Mouse (Mus musculus): ENCODE data around the gene Efna2.
A peak's percentile ranks its signal among the peaks of the same experiment; 100 is the strongest.
"Not testable (repeated sequence)": the region's sequence is repeated elsewhere in the genome, so short reads cannot be mapped to it uniquely, and the experiment has no call there.

Gene Efna2

DNA sequence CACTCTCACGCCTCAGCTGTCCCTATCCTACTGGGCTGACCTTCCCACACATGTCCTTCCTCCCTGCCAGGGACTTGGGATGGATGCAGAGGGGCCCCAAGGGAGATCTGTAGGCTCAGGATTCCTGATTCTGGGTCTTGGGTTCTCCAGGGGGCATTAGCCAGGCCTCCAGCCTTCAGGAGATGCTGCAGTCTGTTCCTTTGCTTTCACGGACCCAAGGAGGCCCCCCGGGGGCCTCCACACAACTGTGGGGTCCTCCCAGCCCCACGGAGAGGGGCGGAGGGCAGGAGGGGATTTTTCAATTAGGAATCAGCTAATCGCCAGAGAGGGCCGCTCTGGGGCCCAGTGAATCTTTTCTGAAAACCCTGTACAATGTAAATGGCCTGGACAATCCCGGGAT lies 15.2 kb downstream of the Efna2 start:
- no peak for DNase-seq

DNA sequence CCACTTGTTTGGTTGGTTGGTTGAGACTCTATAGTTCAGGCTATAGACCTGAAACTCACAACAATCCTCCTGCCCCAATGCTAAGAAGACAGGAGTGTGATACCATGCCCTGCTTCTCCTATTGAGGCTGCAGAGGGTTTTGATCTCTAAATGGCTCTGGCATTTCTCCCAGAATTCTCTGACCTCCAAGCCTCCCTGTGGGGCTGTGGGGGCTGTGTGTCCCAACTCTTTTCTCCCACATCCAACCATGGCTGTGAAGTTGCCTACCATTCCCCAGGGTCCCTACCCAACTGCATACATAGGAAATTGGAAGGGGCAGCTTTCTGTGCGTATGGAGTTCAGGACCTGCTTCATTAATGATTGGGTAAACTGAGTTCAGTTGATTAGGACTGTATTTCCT lies 16.9 kb downstream of the Efna2 start:
- no peak for DNase-seq

DNA sequence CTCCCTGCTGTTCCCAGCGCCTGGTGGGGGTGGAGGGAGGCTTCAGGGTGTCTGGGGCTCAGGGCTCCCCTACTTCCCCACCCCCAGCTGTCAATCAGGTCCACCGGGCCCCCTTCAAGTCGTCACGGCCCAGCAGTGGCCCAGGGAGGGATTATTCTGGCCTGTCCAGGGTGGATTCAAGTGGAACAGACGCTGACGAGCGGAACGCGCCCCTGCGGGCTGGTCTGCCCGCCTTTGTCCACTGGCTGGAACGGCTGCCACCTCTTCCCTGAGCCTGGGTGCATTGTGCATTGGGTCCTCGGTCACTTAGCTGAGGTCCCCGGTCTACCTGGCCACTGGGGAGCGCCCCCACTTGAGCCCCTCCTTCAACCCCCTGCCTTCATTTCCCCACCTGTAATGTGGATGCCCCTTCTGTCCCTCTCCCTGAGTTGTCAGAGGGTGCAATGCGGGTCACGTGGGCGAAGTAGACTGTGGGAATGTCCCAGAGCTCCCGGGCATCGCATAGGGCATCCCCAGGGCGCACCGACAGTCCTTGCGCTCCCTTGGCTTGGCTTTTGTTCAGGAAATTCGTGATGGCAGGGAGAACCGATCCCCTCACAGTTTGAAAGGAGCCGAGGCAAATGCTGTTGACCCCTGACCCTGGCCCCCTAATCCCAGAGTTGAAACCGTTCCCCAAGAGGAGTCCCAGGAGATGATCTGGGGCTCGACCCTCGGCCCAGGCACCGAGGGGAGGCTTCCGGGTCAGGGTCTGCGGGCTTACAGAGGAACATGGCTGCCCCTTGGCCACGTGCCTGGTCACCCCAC lies 17.7 kb downstream of the Efna2 start:
- no peak for DNase-seq

DNA sequence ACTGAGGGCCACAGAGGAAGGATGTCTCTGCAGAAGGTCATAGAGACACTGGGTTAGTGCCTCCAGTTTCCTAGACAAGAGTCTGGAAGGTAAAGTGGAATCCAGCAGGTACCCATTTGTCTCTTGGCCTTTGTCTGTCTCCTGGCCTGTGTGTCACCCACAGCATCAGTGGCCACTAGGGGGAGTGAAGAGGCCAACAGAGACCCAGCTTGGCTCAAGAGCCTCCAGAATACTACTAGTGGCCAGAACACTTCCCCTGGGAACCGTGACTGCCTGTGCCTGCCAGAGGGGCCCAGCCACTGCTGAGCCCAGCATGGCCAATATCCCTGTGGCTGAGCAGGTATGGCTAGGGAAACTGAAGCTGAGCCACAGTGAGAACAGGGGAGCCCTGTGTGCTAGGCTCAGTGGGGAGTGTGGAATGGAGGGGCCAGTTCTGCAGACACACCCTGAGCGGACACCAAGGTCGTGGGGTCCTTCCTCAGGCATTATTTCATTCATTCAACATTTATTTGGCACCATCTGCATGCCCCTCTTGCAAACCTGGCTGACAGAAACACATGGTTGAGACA lies 20.2 kb downstream of the Efna2 start:
- peak; percentile 93 for DNase-seq

DNA sequence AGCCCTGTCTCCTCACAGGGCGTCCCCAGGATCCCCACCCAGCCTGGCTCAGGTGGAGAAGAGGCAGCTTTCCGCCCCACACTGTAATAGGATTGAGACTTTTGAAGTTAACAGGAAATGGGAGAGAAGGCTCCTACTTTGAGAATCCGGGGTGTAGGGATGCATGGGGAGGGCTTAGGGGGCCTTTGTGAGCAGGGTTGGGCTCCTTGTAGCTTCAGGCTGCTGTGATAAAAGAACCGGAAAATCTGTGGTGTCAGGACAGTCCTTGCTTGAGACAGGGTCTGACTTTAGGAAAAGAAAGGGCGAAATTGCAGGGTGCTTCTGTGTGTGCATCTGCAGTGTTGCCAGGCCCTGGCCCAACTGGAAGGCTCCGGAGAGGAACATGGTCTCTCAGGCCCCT lies 21.2 kb downstream of the Efna2 start:
- DNase-seq: no peak

DNA sequence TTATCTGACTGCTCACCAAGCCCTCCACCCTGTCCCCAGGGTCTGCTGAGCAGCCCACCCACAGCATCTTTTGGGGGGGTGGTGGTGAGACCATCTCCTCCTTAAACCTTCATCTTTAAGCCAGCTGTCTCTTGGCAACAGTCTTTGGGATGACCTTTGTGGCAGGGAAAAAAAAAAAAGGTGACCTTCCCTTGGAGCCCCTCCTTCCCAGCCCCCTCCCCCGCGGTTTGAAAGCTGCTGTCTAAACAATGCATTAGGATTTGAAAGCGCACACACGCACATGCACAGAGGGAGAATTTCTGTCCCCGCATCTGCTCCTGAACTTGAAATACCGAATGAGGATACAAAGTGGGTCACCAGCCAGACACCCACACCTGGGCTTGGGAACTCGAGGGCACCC lies 24.8 kb downstream of the Efna2 start:
- no peak for DNase-seq

DNA sequence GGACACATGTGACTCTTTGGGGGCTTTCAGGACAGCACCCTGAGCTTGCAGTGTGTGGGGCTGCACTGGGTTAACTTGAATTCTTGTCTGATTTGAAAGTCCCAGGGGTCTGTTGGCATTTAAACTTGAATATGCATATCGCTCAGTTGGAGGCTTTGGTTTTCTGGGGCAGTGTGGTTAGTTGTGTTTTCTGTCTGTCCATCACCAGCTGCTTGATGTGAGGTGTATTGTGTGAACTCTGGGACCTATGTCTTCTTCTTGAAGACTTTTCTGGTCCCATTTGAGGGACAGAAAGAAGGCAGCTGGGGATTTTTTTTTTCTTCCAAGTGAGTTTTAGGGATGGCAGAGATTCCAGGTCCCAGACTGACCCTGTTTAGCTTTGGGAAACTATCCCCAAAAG lies 27.9 kb downstream of the Efna2 start:
- no peak for DNase-seq

DNA sequence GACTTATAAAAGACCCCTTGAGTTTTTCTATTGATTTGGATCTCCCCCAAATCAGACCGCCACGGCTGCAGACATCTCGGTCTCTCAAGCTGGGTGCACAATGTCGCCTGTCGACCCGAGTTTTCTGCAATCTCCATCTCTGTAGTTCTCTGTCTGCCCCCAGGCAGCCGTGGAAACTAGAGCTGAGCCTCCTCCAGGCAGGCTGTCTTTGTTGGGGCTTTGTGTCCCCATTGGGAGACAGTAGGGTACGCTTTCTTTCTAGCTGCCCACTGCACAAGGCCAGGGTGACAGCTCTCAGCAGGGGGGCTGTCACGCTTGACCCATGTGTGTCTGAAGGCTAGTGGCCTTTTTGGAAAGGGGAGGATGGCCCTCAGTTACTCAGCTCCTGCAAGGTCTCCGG lies 28.4 kb downstream of the Efna2 start:
- no peak for DNase-seq

DNA sequence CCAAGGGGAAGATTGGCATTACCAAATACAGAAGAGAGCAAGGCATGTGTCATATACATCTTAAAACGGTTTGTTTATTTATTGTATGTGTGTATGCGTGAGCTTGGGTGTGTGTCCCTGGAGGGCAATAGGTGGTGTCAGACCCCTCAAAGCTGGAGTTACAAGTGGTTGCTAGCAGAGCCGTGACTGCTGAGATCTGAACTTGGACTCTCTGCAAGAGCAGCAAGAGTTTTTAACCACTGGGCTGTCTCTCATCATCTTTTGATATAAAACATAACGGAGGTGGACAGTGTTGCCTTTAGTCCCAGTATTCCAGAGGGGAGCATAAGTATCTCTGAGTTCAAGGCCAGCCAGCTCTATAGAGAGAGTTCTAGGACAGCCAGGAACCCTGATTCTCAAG lies 29.0 kb downstream of the Efna2 start:
- DNase-seq: no peak

DNA sequence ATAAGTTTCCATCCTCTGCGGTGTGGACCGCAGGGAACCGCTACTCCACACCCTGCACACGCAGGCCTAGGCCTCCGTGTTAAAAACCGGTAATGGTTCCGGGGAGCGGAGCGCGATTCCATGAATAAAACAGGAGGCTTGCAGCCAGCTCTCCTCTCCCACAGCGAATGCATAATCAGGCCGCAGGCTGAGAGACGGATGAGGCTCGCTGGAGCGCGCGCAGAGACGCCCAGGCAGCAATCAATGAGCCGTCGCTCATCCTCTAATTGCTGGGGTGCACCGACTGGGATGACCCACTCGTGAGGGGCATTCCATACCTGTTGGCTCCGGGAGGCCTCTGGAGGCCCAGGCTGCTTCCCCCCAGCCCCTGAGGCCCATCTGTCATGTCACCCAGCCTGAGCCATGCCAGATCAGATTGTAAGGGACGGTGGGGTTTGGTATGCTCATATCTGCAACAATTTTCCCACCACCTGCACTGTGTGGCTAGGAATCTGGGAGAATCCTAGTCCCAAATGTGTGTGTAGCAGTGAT lies 29.6 kb downstream of the Efna2 start:
- DNase-seq: no peak

DNA sequence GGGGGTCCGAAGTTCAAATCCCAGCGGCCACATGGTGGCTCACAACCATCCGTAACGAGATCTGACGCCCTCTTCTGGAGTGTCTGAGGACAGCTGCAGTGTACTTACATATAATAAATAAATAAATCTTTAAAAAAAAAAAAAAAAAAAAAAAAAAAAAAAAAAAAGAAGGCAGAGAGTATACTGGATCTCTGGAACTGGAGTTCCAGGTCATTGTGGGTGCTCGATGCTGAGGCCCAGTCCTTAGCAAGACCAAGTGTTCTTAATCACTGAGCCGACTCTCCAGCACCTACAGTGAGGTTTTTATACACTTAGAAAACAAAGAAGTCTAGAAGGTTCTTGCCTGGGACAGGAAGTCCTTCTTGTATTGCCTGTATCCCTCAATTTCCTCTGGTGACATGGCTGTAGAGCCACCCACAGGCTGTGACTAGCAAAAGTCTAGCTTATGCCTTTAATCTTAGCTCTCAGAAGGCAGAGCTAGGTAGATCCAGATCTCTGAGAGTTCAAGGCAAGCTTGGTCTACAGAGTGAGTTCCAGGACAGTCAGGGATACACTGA lies 32.3 kb downstream of the Efna2 start:
- not testable (repeated sequence) for DNase-seq

DNA sequence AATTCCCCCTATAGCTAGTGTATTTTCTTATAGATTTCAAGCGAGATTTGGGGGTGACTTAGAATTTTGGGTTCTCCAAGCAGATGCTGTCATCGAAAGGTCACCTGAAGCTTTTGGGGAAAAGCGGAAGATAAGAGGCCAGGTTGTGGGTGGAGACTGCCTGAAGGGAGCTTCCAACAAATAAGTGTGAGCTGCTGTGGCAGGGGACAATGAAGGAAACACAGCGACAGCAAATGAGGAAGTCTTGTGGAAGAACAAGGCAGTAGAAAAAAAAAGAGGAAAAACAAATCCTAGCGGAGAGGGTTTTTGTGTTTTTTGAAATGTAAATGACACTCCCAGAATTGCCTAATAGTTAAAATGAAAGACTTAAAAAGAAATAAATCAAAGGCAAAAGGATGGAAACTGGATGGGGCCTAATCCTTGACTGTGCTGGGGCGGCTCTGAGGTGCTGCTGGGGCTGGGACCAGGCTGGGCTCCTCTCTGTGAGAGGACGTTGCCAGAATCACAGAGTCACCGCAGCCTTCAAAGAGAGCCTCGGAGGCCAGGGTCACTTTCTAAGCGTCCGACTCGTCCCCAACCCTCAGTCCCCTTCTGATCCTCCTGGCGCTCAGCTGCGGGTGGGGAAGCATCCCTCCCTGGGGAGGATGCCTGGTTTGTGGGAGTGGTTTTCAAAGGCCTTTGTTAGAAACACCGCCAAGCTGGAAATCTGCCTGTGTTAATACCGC lies 35.9 kb downstream of the Efna2 start:
- DNase-seq: no peak

DNA sequence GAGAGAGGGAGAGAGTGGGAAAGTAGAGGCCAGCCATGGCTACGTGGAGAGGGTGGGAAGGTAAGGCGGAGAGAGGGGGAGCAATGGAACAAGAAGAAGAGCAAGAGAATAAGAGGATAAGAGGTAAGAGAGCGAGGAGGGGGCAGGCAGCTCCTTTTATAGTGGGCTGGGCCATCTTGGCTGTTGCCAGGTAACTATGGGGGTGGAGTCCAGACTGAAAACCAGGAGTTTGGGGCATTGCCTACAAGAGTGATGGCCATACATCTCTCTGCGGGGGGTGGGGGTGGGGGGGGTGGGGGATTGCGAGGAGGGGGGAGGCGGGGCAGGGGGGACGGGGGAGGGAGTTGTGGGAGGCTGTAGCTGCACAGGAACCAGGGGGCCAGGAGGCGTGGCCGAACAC lies 41.4 kb downstream of the Efna2 start:
- no peak for DNase-seq

DNA sequence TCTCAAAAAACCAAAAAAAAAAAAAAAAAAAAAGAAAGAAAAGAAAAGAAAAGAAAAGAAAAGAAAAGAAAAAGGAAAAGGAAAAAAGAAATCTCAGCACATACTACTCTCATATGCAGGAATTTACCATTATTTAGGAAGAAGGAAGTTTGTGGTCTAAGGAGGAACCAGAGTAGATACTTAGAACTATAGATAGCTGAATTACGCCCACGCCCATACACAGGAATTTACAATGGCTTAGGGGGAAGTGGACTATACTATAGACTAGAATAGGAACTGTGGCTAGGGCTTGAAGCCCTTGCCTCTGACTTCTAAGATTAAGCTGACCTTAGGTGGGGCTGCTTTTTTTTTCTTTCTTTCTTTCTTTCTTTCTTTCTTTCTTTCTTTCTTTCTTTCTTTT lies 43.9 kb downstream of the Efna2 start:
- not testable (repeated sequence) for DNase-seq

DNA sequence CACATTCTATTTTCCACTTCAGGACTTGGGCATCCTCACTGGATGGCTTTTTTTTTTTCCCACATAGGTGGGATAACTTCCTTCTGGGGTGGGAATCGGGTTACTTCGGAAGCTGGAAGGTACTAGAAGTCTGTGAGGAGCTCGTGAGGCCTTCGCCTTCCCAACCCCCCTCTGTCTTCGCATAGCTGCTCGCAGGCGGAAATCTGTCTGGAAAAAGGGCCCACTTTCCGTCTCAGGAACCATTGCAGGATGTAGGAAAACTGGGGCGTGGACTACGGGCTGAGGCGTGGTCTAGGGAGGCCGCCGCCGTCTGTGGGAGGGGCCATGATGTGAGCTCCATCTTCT lies 46.8 kb downstream of the Efna2 start:
- DNase-seq: no peak

DNA sequence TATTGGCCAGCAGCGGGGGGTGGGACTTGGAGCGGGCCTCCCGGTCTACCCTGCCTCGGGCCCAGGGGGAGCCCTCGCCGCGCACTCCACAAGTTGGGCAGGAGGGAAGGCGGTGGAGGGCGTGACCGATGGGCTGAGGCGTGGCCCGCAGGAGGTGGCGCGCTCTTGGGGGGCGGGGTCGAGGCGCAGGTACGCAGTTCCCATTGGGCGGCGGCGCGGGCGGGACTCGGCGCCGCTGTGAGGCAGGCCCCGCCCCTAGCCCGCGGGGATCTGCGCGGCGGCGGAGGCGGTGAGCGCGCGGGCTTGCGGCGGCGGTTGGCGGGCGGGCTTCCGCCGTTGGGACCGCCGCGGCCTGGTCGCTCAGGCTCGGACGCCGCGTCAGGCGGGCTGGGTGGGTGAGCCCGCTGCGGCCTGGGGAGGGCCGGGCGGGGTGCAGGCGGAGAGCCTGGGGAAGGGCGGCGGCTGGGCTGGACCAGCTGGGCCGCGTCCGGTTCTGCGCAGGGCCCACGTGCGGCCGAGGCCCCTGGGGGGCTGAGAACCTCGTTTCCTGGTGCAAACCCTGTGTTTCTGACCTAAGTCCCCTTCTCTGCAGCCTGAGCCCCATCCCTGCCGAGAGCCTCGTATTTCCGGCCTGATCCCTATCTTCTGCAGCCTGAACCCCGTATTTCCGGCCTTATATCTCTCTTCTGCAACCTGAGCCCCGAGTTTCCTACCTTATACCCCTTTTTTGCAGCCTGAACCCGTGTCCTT lies 47.3 kb downstream of the Efna2 start, which contains the start of gene Mum1:
Gene Mum1 (plus strand): TSS at position 19 of the 750 bp plus-strand sequence.
- peak; percentile 100 for DNase-seq

DNA sequence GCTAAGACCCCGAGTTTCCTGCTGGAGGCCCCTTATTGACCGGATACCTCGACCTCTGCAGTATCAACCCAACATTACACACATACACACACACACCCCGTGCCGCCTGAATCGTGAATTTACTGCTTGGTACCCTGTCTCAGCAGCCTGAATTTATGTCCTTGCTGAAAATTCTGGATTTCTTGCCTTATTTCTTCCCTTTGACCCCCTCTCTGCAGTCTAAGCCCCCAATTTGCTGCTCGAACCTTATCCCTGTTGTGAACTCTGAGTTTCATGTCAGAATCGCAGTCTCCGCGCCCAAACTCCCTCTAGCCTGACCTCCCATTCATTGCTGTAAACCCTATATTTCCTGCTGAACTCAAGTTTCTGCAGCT lies 47.9 kb downstream of the Efna2 start:
- DNase-seq: no peak

DNA sequence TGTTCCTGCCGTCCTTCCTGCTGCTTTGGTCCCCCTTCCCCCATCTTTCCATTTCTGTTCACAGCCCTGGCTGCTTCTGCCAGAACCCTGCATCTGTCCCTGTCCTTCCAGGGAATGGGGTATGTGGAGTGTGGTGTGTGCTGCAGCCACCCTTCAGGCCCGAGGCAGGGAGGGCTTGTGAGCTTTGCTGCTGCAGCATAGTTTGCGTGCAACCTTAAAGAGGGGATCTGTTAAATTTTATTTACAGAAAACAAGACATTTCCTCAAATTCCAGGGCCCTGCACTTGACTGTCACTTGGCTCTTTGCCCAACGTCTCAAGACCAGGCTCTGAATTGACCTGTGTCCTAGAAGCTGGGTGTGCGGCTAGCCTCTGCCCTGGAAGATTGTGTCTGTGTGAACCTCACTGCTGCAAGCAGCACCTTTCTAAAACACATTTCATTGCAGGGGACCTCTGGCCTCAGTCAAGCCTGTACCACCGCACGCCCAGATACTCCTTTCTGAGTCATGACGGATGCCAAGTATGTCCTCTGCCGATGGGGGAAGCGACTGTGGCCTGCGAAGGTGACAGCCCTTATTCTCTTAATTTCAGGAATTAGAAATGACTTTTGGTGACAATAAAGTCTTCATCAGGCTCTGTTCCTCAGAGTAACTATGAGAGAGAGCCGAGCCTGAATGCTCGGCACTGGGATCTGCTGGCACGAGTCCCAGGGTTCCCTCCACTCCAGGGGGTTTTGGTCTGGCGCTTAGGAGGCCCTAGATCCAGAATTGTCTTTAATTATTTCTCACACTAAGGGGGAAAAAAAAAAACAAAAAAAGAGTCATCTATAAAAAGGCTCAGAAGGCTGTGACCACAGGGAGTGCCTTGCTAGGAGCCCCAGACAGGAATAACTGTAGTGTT lies 48.8 kb downstream of the Efna2 start:
- DNase-seq: peak; percentile 63

DNA sequence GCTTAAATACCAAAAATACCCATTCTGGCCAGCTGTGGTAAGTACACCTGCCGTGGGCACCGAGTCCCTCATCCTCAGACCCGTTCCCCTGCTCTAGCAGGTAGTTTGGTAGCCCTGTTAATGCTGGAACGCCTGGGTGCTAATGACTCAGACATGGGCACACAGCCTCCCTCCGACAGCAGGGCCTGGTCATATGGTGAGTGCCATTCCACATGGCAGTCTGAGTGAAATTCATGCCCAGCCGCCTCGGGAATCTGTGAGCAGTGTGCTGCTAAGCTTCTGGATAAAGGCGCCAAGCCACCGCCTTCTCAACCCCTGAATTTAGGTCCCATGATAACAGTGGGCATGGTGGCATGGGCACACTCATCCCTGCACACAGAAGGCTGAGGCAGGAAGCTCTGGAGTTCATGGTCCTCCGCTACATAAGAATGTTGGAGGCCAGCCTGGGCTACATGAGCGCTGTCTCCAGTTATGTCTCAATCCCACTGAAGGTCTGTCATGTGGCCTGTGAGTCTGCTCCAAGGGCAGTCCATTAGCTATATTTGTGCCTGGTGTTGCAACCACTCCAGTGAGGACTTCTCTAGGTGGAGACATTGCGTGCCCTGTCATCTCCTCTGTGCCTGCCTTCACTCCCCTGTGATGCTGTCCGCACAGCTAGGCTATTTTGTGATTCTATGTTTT lies 57.0 kb downstream of the Efna2 start:
- no peak for DNase-seq

DNA sequence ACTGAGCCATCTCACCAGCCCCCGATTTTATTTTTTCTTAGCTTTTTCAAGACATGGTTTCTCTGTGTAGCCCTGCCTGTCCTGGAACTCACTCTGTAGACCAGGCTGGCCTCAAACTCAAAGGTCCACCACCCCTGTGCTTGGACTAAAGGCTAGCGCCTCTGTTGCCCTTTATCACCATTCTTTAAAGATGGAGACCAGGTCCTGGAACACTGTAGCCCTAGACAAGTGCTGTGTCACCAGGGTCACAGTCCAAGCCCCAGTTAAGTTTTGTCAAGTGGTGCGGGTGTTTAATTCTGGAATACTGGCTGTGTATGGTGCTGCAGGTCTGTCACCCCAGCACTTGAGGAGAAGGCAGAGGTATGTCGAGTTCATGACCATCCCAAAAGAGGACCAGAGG lies 57.7 kb downstream of the Efna2 start:
- DNase-seq: no peak

DNA sequence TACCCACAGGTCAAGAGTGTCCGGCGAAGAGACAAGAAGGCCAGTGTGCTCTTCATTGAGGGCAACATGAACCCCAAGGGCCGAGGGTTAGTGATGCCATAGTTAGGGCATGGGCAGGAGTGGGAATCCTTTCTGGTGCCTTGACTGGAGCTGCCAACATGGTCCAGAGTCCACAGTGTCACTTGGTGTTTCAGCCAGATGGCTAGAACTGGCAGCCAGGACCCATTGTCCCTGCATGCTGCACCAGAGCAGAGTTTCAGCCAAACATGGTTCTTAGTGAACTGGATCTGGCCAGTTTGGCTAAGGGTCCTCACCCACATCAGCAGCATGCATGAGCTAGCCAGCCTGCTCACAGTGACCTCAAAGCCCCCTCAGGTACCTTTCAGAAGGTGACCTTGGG lies 59.0 kb downstream of the Efna2 start:
- no peak for DNase-seq
